Mouse (Mus musculus) ES-Bruce4 (cell line): Measurements from ENCODE around the gene 1700015F17Rik. TPM values are rescaled to one million over a fixed set of nuclear protein-coding genes. Genes with fewer than 3 reads are reported as not detected.

Experiments used
- H3K27ac ChIP-seq: 2 replicates; pipeline ENCODE4 v1.5.1; 2012; ENCODE audit warnings: low read length, inconsistent platforms; ENCODE audit not compliant: insufficient read depth
- H3K27me3 ChIP-seq: 2 replicates; pipeline ENCODE4 v1.6.1; 2012; ENCODE audit warnings: mild to moderate bottlenecking, low read length, inconsistent platforms; ENCODE audit not compliant: control insufficient read depth, poor library complexity, insufficient read depth, severe bottlenecking
- H3K36me3 ChIP-seq: 2 replicates; pipeline ENCODE4 v1.6.1; 2012; ENCODE audit warnings: inconsistent platforms, mild to moderate bottlenecking, low read length, moderate library complexity; ENCODE audit not compliant: control insufficient read depth, poor library complexity, insufficient read depth, severe bottlenecking
- H3K4me1 ChIP-seq: one replicate; pipeline ENCODE4 v1.8.1; 2011; ENCODE audit warnings: low read length; ENCODE audit not compliant: control insufficient read depth, insufficient read depth
- H3K4me3 ChIP-seq: 2 replicates; pipeline ENCODE4 v1.5.1; 2011; ENCODE audit warnings: low read depth, mild to moderate bottlenecking, low read length
- H3K9ac ChIP-seq: 2 replicates; pipeline ENCODE4 v1.6.1; 2012; ENCODE audit warnings: low read depth, mild to moderate bottlenecking, inconsistent platforms; ENCODE audit not compliant: poor library complexity, severe bottlenecking
- H3K9me3 ChIP-seq: replicated peaks from 2 replicates; pipeline ENCODE4 v1.6.1; 2012; ENCODE audit warnings: mild to moderate bottlenecking, low read length, inconsistent platforms; ENCODE audit not compliant: control insufficient read depth, poor library complexity, insufficient read depth, severe bottlenecking
- CTCF ChIP-seq: IDR thresholded peaks from one replicate; pipeline ENCODE4 v1.8.1; 2011; ENCODE audit warnings: low read depth, low read length
- EP300 ChIP-seq: IDR thresholded peaks from 2 replicates; pipeline ENCODE4 v1.6.1; 2011; ENCODE audit warnings: low read depth, low read length; ENCODE audit not compliant: insufficient read depth
- POLR2A ChIP-seq: IDR thresholded peaks from one replicate; pipeline ENCODE4 v1.8.1; 2011; ENCODE audit warnings: low read length; ENCODE audit not compliant: insufficient read depth
- polyA plus RNA-seq: library from polyadenylated mRNA; stranded (reverse); fragments of >200 nt; gene quantifications from 2 replicates; pipeline ENCODE4 v1.2.4, GENCODE M21; 2011; ENCODE audit warnings: low read depth; ENCODE audit not compliant: missing spikeins, insufficient read depth, insufficient read length

1700015F17Rik gene
- polyA plus RNA-seq, 1 experiment = not detected

GRCm38 (mm10) chr5:5419992-5420455, 58.9 kb downstream of the 1700015F17Rik start, which contains the start of gene Cdk14:
Gene Cdk14, minus strand, starts transcription at chr5:5420312.
- Histone ChIP-seq H3K4me3 (no peak within 1 kb of the TSS), H3K36me3 (no peaks in the 10 kb centered on the region), H3K9me3 (no peaks in the 10 kb centered on the region), H3K4me1 (no peaks in the 10 kb centered on the region), H3K27me3 (no peaks in the 10 kb centered on the region), H3K9ac (no peak within 1 kb of the TSS), H3K27ac (no peak within 1 kb of the TSS)
- TF ChIP-seq POLR2A = no peak
- TF ChIP-seq CTCF = no peak
- no peak for TF ChIP-seq EP300

GRCm38 (mm10) chr5:5419253-5419652, 59.7 kb downstream of the 1700015F17Rik start:
- Histone ChIP-seq H3K4me1 (no peaks in the 10 kb centered on the region), H3K27me3 (no peaks in the 10 kb centered on the region), H3K27ac (no peak overlapping the region), H3K36me3 (no peaks in the 10 kb centered on the region), H3K9ac (no peak overlapping the region), H3K9me3 (no peaks in the 10 kb centered on the region), H3K4me3 (no peak overlapping the region)
- TF ChIP-seq POLR2A (no peak), EP300 (no peak), CTCF (no peak)

- H3K9me3 ChIP-seq = no peaks in the 10 kb centered on the region
- no peaks in the 10 kb centered on the region for H3K36me3 ChIP-seq
- no peak overlapping the region for H3K4me3 ChIP-seq
- H3K27ac ChIP-seq = no peak overlapping the region
- no peaks in the 10 kb centered on the region for H3K27me3 ChIP-seq
- no peaks in the 10 kb centered on the region for H3K4me1 ChIP-seq
- TF ChIP-seq CTCF (no peak), POLR2A (no peak)
- no peak overlapping the region for H3K9ac ChIP-seq
These were observed 64.1 kb downstream of the 1700015F17Rik start for GRCm38 (mm10) chr5:5414835-5415234.

- H3K9me3 ChIP-seq = no peaks in the 10 kb centered on the region
- H3K9ac ChIP-seq = no peak overlapping the region
- TF ChIP-seq POLR2A = no peak
- TF ChIP-seq EP300 = no peak
- H3K27me3 ChIP-seq = no peaks in the 10 kb centered on the region
- no peaks in the 10 kb centered on the region for H3K36me3 ChIP-seq
- H3K4me1 ChIP-seq = no peaks in the 10 kb centered on the region
- no peak overlapping the region for H3K27ac ChIP-seq
- H3K4me3 ChIP-seq = no peak overlapping the region
These were observed 67.1 kb downstream of the 1700015F17Rik start for GRCm38 (mm10) chr5:5411886-5412285.

- TF ChIP-seq CTCF (no peak), POLR2A (no peak), EP300 (no peak)
- no peaks in the 10 kb centered on the region for H3K36me3 ChIP-seq
- H3K9me3 ChIP-seq = no peaks in the 10 kb centered on the region
- H3K27ac ChIP-seq = no peak overlapping the region
- no peaks in the 10 kb centered on the region for H3K4me1 ChIP-seq
- H3K27me3 ChIP-seq = no peaks in the 10 kb centered on the region
- H3K9ac ChIP-seq = no peak overlapping the region
- no peak overlapping the region for H3K4me3 ChIP-seq
These were observed 77.0 kb downstream of the 1700015F17Rik start for GRCm38 (mm10) chr5:5401986-5402385.

GRCm38 (mm10) chr5:5392786-5393185, 86.2 kb downstream of the 1700015F17Rik start:
- Histone ChIP-seq H3K27ac (no peak overlapping the region), H3K9me3 (no peaks in the 10 kb centered on the region), H3K9ac (no peak overlapping the region), H3K27me3 (no peaks in the 10 kb centered on the region), H3K4me3 (no peak overlapping the region), H3K4me1 (no peaks in the 10 kb centered on the region), H3K36me3 (no peaks in the 10 kb centered on the region)
- TF ChIP-seq CTCF = no peak
- no peak for TF ChIP-seq POLR2A
- TF ChIP-seq EP300 = no peak

Other genes starting within 250 kb of the 1700015F17Rik start
- 14.8 and 15.4 TPM in 2 replicates for gene Cdk14, start 58.8 kb downstream of the 1700015F17Rik start, polyA plus RNA-seq
- gene Cldn12, start 35.8 kb upstream of the 1700015F17Rik start, polyA plus RNA-seq = 39.2 and 41.0 TPM in 2 replicates
- 91.3 and 95.1 TPM in 2 replicates for gene Gtpbp10, start 80.4 kb upstream of the 1700015F17Rik start, polyA plus RNA-seq
- gene Gm8773, start 94.7 kb upstream of the 1700015F17Rik start, polyA plus RNA-seq = not detected in 2 replicates
- 5.0 and 5.1 TPM in 2 replicates for gene Cfap69, start 185.1 kb upstream of the 1700015F17Rik start, polyA plus RNA-seq
- 33.2 and 33.7 TPM in 2 replicates for gene Steap2, start 215.4 kb upstream of the 1700015F17Rik start, polyA plus RNA-seq